8 mouse cellular contexts compared by ENCODE assay signal in genomic region chr6:91728939-91729619, GRCm38 (mm10). TPM values are rescaled to one million over a fixed set of nuclear protein-coding genes. Genes with fewer than 3 reads are reported as not detected.
DNase-seq lines count a peak whose midpoint lies in the region; ATAC-seq and TF ChIP-seq lines count a peak whose summit lies in the region.

No protein-coding gene starts in this region.

- 42% methylated on average over 6 of the region's 6 CpGs for WGBS in heart, adult 2 months
- 45% methylated on average over 6 of the region's 6 CpGs for WGBS in embryonic facial prominence, embryonic 13.5 days
- WGBS in hindbrain, embryonic 12.5 days = 30% methylated on average over 6 of the region's 6 CpGs
- 21% methylated on average over 6 of the region's 6 CpGs for WGBS in midbrain, embryonic 13.5 days
- 91% methylated on average over 6 of the region's 6 CpGs for WGBS in thymus, adult 2 months

- DNase-seq in heart, adult 2 months = peak; percentile 38 to 49
- no peak for DNase-seq in heart, adult 8-10 months (ENCODE audit: low spot score)
- no peak for DNase-seq in adrenal gland, adult 2 months
- no peak for DNase-seq in thymus, adult 2 months
- no peak for DNase-seq in thymus, postnatal 4 days

- peaks cover 32% of the 10 kb centered on the region for H3K4me1 ChIP-seq in heart, adult 2 months (ENCODE audit: control insufficient read depth, insufficient read depth, low read length)
- peaks cover 25% of the 10 kb centered on the region for H3K4me1 ChIP-seq in embryonic facial prominence, embryonic 13.5 days
- peaks cover 37% of the 10 kb centered on the region for H3K4me1 ChIP-seq in hindbrain, embryonic 12.5 days
- H3K4me1 ChIP-seq in midbrain, embryonic 13.5 days (replicated peaks) = peaks cover 44% of the 10 kb centered on the region
- H3K4me1 ChIP-seq in thymus, adult 2 months (replicated peaks; ENCODE audit: control insufficient read depth, insufficient read depth, low read length) = no peaks in the 10 kb centered on the region

- H3K9me3 ChIP-seq in embryonic facial prominence, embryonic 13.5 days = no peaks in the 10 kb centered on the region
- no peaks in the 10 kb centered on the region for H3K9me3 ChIP-seq in hindbrain, embryonic 12.5 days (replicated peaks)
- no peaks in the 10 kb centered on the region for H3K9me3 ChIP-seq in midbrain, embryonic 13.5 days

- H3K27ac ChIP-seq in heart, adult 2 months = peak overlapping the region; percentile 73
- H3K27ac ChIP-seq in embryonic facial prominence, embryonic 13.5 days = 0 out of 2 replicates have a peak overlapping the region, but pooled peaks have one; percentile 0
- H3K27ac ChIP-seq in hindbrain, embryonic 12.5 days = peak overlapping the region; percentile 86
- H3K27ac ChIP-seq in midbrain, embryonic 13.5 days = peak overlapping the region; percentile 81
- H3K27ac ChIP-seq in thymus, adult 2 months (ENCODE audit: control insufficient read depth, insufficient read depth, low read length) = no peak overlapping the region

- intact Hi-C loops in heart, adult 2 months (cut with DNase I) = loop anchor here (2.0 kb wide), 1 partner anchor 44 kb away; the partner anchor contains the start of gene Slc6a6

- no peaks in the 10 kb centered on the region for H3K79me2 ChIP-seq in heart, adult 2 months (replicated peaks; ENCODE audit: control insufficient read depth, insufficient read depth, low read length)

- no peak overlapping the region for H3K4me3 ChIP-seq in heart, adult 2 months
- no peak overlapping the region for H3K4me3 ChIP-seq in embryonic facial prominence, embryonic 13.5 days
- no peak overlapping the region for H3K4me3 ChIP-seq in hindbrain, embryonic 12.5 days
- H3K4me3 ChIP-seq in midbrain, embryonic 13.5 days (replicated peaks) = no peak overlapping the region
- no peak overlapping the region for H3K4me3 ChIP-seq in thymus, adult 2 months (ENCODE audit: control insufficient read depth, insufficient read depth, low read length)

- no peak overlapping the region for H3K4me2 ChIP-seq in embryonic facial prominence, embryonic 13.5 days
- no peak overlapping the region for H3K4me2 ChIP-seq in hindbrain, embryonic 12.5 days (replicated peaks)
- no peak overlapping the region for H3K4me2 ChIP-seq in midbrain, embryonic 13.5 days (replicated peaks)

- peaks cover 33% of the 10 kb centered on the region for H3K36me3 ChIP-seq in heart, adult 2 months (ENCODE audit: control insufficient read depth, insufficient read depth, low read length)
- H3K36me3 ChIP-seq in embryonic facial prominence, embryonic 13.5 days = peaks cover 82% of the 10 kb centered on the region
- peaks cover 54% of the 10 kb centered on the region for H3K36me3 ChIP-seq in hindbrain, embryonic 12.5 days
- peaks cover 72% of the 10 kb centered on the region for H3K36me3 ChIP-seq in midbrain, embryonic 13.5 days
- peaks cover 49% of the 10 kb centered on the region for H3K36me3 ChIP-seq in thymus, adult 2 months (ENCODE audit: control insufficient read depth, insufficient read depth, low read length)

- peak overlapping the region; percentile 19 for H3K9ac ChIP-seq in heart, adult 2 months (ENCODE audit: low read depth, low read length)
- H3K9ac ChIP-seq in embryonic facial prominence, embryonic 13.5 days = no peak overlapping the region
- H3K9ac ChIP-seq in hindbrain, embryonic 12.5 days = peak overlapping the region; percentile 15; the same call in 1 of the 2 replicates
- peak overlapping the region; percentile 39 for H3K9ac ChIP-seq in midbrain, embryonic 13.5 days (replicated peaks)

- no peaks in the 10 kb centered on the region for H3K27me3 ChIP-seq in heart, adult 2 months (ENCODE audit: control insufficient read depth, insufficient read depth, low read length)
- H3K27me3 ChIP-seq in embryonic facial prominence, embryonic 13.5 days = no peaks in the 10 kb centered on the region
- H3K27me3 ChIP-seq in hindbrain, embryonic 12.5 days = no peaks in the 10 kb centered on the region
- H3K27me3 ChIP-seq in midbrain, embryonic 13.5 days = no peaks in the 10 kb centered on the region
- H3K27me3 ChIP-seq in thymus, adult 2 months (ENCODE audit: control insufficient read depth, insufficient read depth, low read length) = no peaks in the 10 kb centered on the region

- ATAC-seq in embryonic facial prominence, embryonic 13.5 days (ENCODE audit: insufficient number of reproducible peaks, insufficient read depth, low FRiP score, low TSS enrichment, low read depth) = peak; percentile 57; the same call in 1 of the 2 replicates
- peak; percentile 43 for ATAC-seq in hindbrain, embryonic 12.5 days (ENCODE audit: low FRiP score)
- ATAC-seq in midbrain, embryonic 13.5 days = peak; percentile 46

- TF ChIP-seq CTCF in heart, adult 2 months (IDR thresholded peaks at IDR 0.05) = no peak
- TF ChIP-seq CTCF in thymus, adult 2 months (IDR thresholded peaks at IDR 0.05; ENCODE audit: borderline replicate concordance, control insufficient read depth, extremely low read depth, insufficient read depth, low read length, poor library complexity) = no peak

- no peak for TF ChIP-seq EP300 in heart, adult 2 months (IDR thresholded peaks at IDR 0.05; ENCODE audit: insufficient read depth, low read depth, low read length)

- TF ChIP-seq POLR2A in heart, adult 2 months (IDR thresholded peaks at IDR 0.05; ENCODE audit: insufficient read depth, low read depth, low read length) = no peak
- no peak for TF ChIP-seq POLR2A in thymus, adult 2 months (IDR thresholded peaks at IDR 0.05; ENCODE audit: control insufficient read depth, extremely low read depth, insufficient read depth, low read length, poor library complexity)

RNA-seq across cellular contexts. Expression of gene Slc6a6, which starts 45.2 kb away (rescaled TPM):
- 10 to 100 TPM; 56.4 to 96.9 TPM for total RNA-seq in heart, adult 2 months (2021)
- 86.2 and 118 TPM in 2 replicates for polyA plus RNA-seq in heart, adult 2 months (2012; rRNA removed)
- 100 to 1,000 TPM in 2 of 4 experiments, 10 to 100 TPM in 2; 91.8 to 114 (median 101) TPM for total RNA-seq in heart, adult 8-10 months (2022)
- polyA plus RNA-seq in embryonic facial prominence, embryonic 13.5 days (2015; fragmentation: Nextera tagmentation; extraction: Ambion mirVana) = 71.4 and 72.2 TPM in 2 replicates
- 70.2 and 78.0 TPM in 2 replicates for polyA plus RNA-seq in hindbrain, embryonic 12.5 days (2016; fragmentation: Nextera tagmentation; extraction: Ambion mirVana)
- polyA plus RNA-seq in midbrain, embryonic 13.5 days (2015; fragmentation: Nextera tagmentation; extraction: Ambion mirVana) = 84.4 and 89.8 TPM in 2 replicates
- total RNA-seq in adrenal gland, adult 2 months (2021) = 100 to 1,000 TPM; 466 to 626 TPM
- 570 and 815 TPM in 2 replicates for polyA plus RNA-seq in adrenal gland, adult 2 months (2012; rRNA removed)
- 141 and 179 TPM in 2 replicates for polyA plus RNA-seq in thymus, adult 2 months (2012; rRNA removed)

Comparison
In these comparisons a context has a peak if more than half of its experiments do, and no peak if none do; other contexts are left out.
1. DNase-seq: peak in heart, adult 2 months (2 of 2); none in heart, adult 8-10 months (single experiment), adrenal gland, adult 2 months (single experiment), thymus, adult 2 months (single experiment) and thymus, postnatal 4 days (single experiment).
2. Peak in every context shown above with its lines, with median percentiles within 50 percentile points of each other: ATAC-seq.